Mouse (Mus musculus) small intestine, adult 2 months (tissue): ENCODE data around the gene Rapgef5.

Experiments used
- CTCF ChIP-seq: fragments of 200-500 bp; IDR thresholded peaks from 2 replicates; pipeline ENCODE4 v1.5.1; 2012; ENCODE audit warnings: low read depth, mild to moderate bottlenecking, control low read depth, inconsistent platforms, low read length, moderate library complexity, mixed read lengths; ENCODE audit not compliant: insufficient replicate concordance, insufficient read length; ENCODE audit errors: extremely low read depth
- POLR2A ChIP-seq: fragments of 200-500 bp; IDR thresholded peaks from 2 replicates; pipeline ENCODE4 v1.6.1; 2012; ENCODE audit warnings: low read depth, mild to moderate bottlenecking, control low read depth, inconsistent platforms, low read length, moderate library complexity

DNA sequence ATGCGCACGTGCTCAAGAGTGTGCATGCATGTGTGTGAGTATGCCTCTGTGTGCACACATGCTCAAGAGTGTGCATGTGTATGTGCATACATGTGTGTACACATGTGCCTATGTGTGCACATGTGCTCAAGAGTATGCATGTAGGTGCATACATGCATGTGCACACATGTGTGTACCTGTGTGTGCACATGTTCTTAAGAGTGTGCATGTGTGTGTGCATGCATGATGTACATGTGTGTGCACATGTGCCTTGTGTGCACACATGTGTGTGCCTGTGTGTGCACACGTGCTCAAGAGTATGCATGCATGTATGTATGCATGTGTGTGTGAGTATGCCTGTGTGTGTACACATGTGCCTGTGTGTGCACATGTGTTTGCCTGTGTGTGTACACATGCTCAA is 45.8 kb downstream of the Rapgef5 start:
- TF ChIP-seq CTCF (no peak), POLR2A (no peak)
